Mouse (Mus musculus) myocyte (in vitro differentiated cells): ENCODE measurements around the gene Mycl. TPM values are rescaled to one million over a fixed set of nuclear protein-coding genes. Genes with fewer than 3 reads are reported as not detected.

Experiments used
- H3K27me3 ChIP-seq: one replicate; pipeline ENCODE4 v1.6.1; 2011; ENCODE audit not compliant: control insufficient read depth, insufficient read depth, insufficient read length
- H3K36me3 ChIP-seq: one replicate; pipeline ENCODE4 v1.6.1; 2011; ENCODE audit not compliant: control insufficient read depth, insufficient read depth
- H3K4me2 ChIP-seq: one replicate; pipeline ENCODE4 v1.6.1; 2011; ENCODE audit warnings: low read depth, control low read depth
- H3K4me3 ChIP-seq: one replicate; pipeline ENCODE4 v1.5.1; 2011; ENCODE audit warnings: mild to moderate bottlenecking, control low read depth, moderate library complexity
- H3K79me2 ChIP-seq: one replicate; pipeline ENCODE4 v1.6.1; 2011; ENCODE audit not compliant: control insufficient read depth, insufficient read depth
- H3ac ChIP-seq: one replicate; pipeline ENCODE4 v1.6.1; 2011; ENCODE audit not compliant: control insufficient read depth, insufficient read length
- CEBPB ChIP-seq: IDR thresholded peaks from 2 replicates; pipeline ENCODE4 v1.6.1; 2011; ENCODE audit warnings: mild to moderate bottlenecking, moderate library complexity; ENCODE audit not compliant: poor library complexity, insufficient read depth, severe bottlenecking
- E2F4 ChIP-seq: IDR thresholded peaks from one replicate; pipeline ENCODE4 v1.6.1; 2011; ENCODE audit warnings: mild to moderate bottlenecking, control low read depth, moderate library complexity; ENCODE audit not compliant: insufficient read depth
- MAX ChIP-seq: IDR thresholded peaks from one replicate; pipeline ENCODE4 v1.6.1; 2011; ENCODE audit warnings: low read depth, mild to moderate bottlenecking, control low read depth
- MYOD1 ChIP-seq, 3 experiments: IDR thresholded peaks; one replicate each; pipeline ENCODE4 v1.6.1; 2011; ENCODE audit warnings: control low read depth in 2 of 3, low read depth in 2 of 3, mild to moderate bottlenecking in 2 of 3, moderate library complexity in 1 of 3; ENCODE audit not compliant: insufficient read length in 2 of 3, control insufficient read depth in 1 of 3
- MYOG ChIP-seq, 3 experiments: IDR thresholded peaks; one replicate each; pipeline ENCODE4 v1.6.1; 2011; ENCODE audit warnings: control low read depth in 2 of 3, low read depth in 2 of 3, mild to moderate bottlenecking in 2 of 3; ENCODE audit not compliant: insufficient read length in 2 of 3, control insufficient read depth in 1 of 3, insufficient read depth in 1 of 3
- POLR2A ChIP-seq: IDR thresholded peaks from one replicate; pipeline ENCODE4 v1.6.1; 2011; ENCODE audit warnings: low read depth, mild to moderate bottlenecking, control low read depth, moderate library complexity; ENCODE audit not compliant: insufficient read length
- POLR2AphosphoS2 ChIP-seq: IDR thresholded peaks from one replicate; pipeline ENCODE4 v1.6.1; 2011; ENCODE audit warnings: low read depth, control low read depth; ENCODE audit not compliant: insufficient read length
- REST ChIP-seq: IDR thresholded peaks from one replicate; pipeline ENCODE4 v1.6.1; 2011; ENCODE audit warnings: mild to moderate bottlenecking, control low read depth, moderate library complexity; ENCODE audit not compliant: insufficient read depth, insufficient read length
- SRF ChIP-seq: IDR thresholded peaks from one replicate; pipeline ENCODE4 v1.6.1; 2011; ENCODE audit warnings: low read depth; ENCODE audit not compliant: control insufficient read depth, insufficient read length
- TCF12 ChIP-seq: IDR thresholded peaks from one replicate; pipeline ENCODE4 v1.6.1; 2011; ENCODE audit warnings: mild to moderate bottlenecking, control low read depth; ENCODE audit not compliant: poor library complexity, insufficient read depth, severe bottlenecking
- TCF3 ChIP-seq: IDR thresholded peaks from one replicate; pipeline ENCODE4 v1.6.1; 2011; ENCODE audit warnings: low read depth, control low read depth; ENCODE audit not compliant: insufficient read length
- USF1 ChIP-seq: IDR thresholded peaks from one replicate; pipeline ENCODE4 v1.6.1; 2011; ENCODE audit warnings: low read depth, mild to moderate bottlenecking, control low read depth, moderate library complexity
- polyA plus RNA-seq: library from polyadenylated mRNA; unstranded; fragments of >200 nt; fragmentation: generic; extraction: Trizol; gene quantifications from one replicate; pipeline ENCODE4 v1.2.1, GENCODE M21; 2012; ENCODE audit warnings: missing spikeins

Gene Mycl
- polyA plus RNA-seq, 1 experiment, result 9.6 TPM

- Histone ChIP-seq H3K4me2 (no peak overlapping the region), H3ac (no peak overlapping the region), H3K79me2 (peaks cover 9% of the 10 kb centered on the region), H3K27me3 (no peaks in the 10 kb centered on the region), H3K4me3 (no peak overlapping the region), H3K36me3 (peaks cover 9% of the 10 kb centered on the region)
- TF ChIP-seq MAX (no peak), MYOG (IDR thresholded peaks at IDR 0.05; ENCODE audit: control insufficient read depth in 1 of 3, insufficient read depth in 1 of 3, insufficient read length in 2 of 3, low read depth in 2 of 3) (no peak), USF1 (no peak), SRF (no peak), E2F4 (no peak), TCF3 (no peak), REST (no peak), POLR2AphosphoS2 (no peak), MYOD1 (IDR thresholded peaks at IDR 0.05; ENCODE audit: control insufficient read depth in 1 of 3, insufficient read length in 2 of 3, low read depth in 2 of 3) (no peak), CEBPB (no peak), TCF12 (no peak), POLR2A (no peak)
These were observed 39.2 kb upstream of the Mycl start for GRCm38 (mm10) chr4:122956301-122956700.

DNA sequence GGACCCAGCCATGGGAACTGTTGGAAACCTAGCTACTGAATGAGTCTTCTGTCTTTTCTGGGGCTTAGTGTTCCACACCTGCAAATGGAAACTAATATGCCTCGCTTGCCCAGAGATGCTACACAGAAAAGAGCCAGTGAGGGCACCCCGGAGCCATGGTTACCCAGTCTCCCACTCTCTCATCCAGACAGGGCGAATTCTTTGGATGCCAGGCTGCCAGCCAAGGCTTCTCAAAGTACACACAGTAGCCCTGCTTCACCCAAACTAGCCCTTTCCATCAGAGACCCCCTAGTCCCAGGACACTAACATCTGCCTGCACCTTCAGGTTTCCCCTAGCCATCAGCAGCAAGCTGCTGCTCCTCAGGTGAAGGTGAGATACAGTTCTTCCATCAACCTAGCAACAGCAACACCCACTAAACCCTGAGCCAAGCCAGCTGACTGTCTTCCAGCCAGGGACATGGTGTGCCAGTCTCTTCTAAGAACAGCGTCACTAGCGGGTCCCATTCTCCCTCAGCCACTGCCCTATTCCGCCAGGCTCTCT lies 36.9 kb upstream of the Mycl start:
- peaks cover 9% of the 10 kb centered on the region for H3K36me3 ChIP-seq
- TF ChIP-seq TCF12 (no peak), CEBPB (no peak), MYOD1 (IDR thresholded peaks at IDR 0.05; ENCODE audit: control insufficient read depth in 1 of 3, insufficient read length in 2 of 3, low read depth in 2 of 3) (no peak), POLR2A (no peak), E2F4 (no peak), SRF (no peak)
- no peak overlapping the region for H3K4me3 ChIP-seq
- no peak overlapping the region for H3K4me2 ChIP-seq
- H3K27me3 ChIP-seq, result no peaks in the 10 kb centered on the region
- no peak overlapping the region for H3ac ChIP-seq
- peaks cover 9% of the 10 kb centered on the region for H3K79me2 ChIP-seq

DNA sequence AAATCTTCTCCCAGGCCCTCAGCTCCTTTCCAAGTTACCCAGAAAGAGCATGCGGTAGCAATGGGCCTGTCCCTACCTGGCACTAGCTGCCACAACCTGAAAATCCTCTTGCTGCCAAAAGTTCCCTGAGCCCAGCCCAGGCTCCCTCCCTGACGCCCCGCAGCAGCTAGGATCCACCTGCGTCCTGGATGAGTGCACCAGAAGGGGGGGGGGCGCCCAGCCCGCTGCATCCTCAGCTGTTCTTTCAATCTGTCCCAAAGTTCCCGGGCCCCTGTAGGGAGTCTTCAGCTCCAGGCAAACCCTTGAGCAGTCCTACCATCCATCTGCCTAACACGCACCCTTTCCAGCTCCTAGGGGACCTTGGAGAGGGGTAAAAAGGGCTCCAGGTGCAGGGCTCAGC lies 35.6 kb upstream of the Mycl start:
- peaks cover 9% of the 10 kb centered on the region for H3K36me3 ChIP-seq
- no peaks in the 10 kb centered on the region for H3K27me3 ChIP-seq
- TF ChIP-seq MYOG (IDR thresholded peaks at IDR 0.05; ENCODE audit: control insufficient read depth in 1 of 3, insufficient read depth in 1 of 3, insufficient read length in 2 of 3, low read depth in 2 of 3), result peak in 1 of 3 experiments; percentile 62
- no peak for TF ChIP-seq MAX
- no peak for TF ChIP-seq REST
- TF ChIP-seq USF1, result no peak
- no peak for TF ChIP-seq E2F4
- no peak for TF ChIP-seq POLR2A
- peak in 2 of 3 experiments; percentile 29 to 60 for TF ChIP-seq MYOD1 (IDR thresholded peaks at IDR 0.05; ENCODE audit: control insufficient read depth in 1 of 3, insufficient read length in 2 of 3, low read depth in 2 of 3)
- TF ChIP-seq TCF12, result no peak
- H3K79me2 ChIP-seq, result peaks cover 9% of the 10 kb centered on the region
- peak overlapping the region; percentile 98 for H3K4me2 ChIP-seq
- no peak overlapping the region for H3ac ChIP-seq
- peak overlapping the region; percentile 69 for H3K4me3 ChIP-seq

- TF ChIP-seq TCF12, result no peak
- peaks cover 9% of the 10 kb centered on the region for H3K36me3 ChIP-seq
- H3K4me2 ChIP-seq, result peak overlapping the region; percentile 98
- H3ac ChIP-seq, result peak overlapping the region; percentile 20
- peak overlapping the region; percentile 69 for H3K4me3 ChIP-seq
- H3K27me3 ChIP-seq, result no peaks in the 10 kb centered on the region
- H3K79me2 ChIP-seq, result peaks cover 9% of the 10 kb centered on the region
These were observed 34.9 kb upstream of the Mycl start for GRCm38 (mm10) chr4:122960321-122961099.

- Histone ChIP-seq H3K27me3 (no peaks in the 10 kb centered on the region), H3K4me3 (peak within 1 kb of the TSS; percentile 69), H3K79me2 (peaks cover 9% of the 10 kb centered on the region), H3K36me3 (peaks cover 9% of the 10 kb centered on the region), H3ac (peak within 1 kb of the TSS; percentile 20), H3K4me2 (peak within 1 kb of the TSS; percentile 98)
- no peak for TF ChIP-seq USF1
- peak; percentile 91 for TF ChIP-seq POLR2A
- TF ChIP-seq POLR2AphosphoS2, result peak; percentile 75
These were observed 34.3 kb upstream of the Mycl start, which contains the start of gene Mfsd2a for GRCm38 (mm10) chr4:122961100-122961567. Gene Mfsd2a, minus strand, starts transcription at chr4:122961188.
